Mouse (Mus musculus): ENCODE results near the gene Olfr58.
"Not testable (repeated sequence)": the region's sequence is repeated elsewhere in the genome, so short reads cannot be mapped to it uniquely, and the experiment has no call there.

Gene Olfr58

DNA sequence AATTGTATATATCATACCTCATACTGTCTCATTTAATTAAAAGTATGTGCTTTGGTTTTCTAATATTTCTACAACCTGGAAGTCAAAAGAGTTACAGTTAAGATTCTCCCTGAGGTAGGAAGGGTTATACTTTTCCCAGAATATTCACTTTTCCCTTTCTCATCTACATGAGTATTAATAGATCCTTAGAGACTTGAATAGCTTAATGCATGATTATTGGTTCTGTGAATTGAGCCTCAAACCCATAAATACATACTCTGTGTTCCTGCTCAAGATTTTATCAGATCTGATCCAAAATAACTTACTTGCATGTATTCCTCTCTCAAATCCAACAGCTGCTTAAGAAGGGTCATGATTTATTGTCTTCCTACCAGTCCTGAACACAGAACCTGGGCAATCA, at the start of gene Olfr58:
Olfr58 (plus strand) TSS at position 301 of the 400 bp plus-strand sequence.
- no peak for DNase-seq (ENCODE audit: low read depth, low spot score)

GRCm38 (mm10) chr9:19769136-19769535, 10.9 kb upstream of the Olfr58 start:
- DNase-seq (ENCODE audit: low read depth, low spot score) = no peak

DNA sequence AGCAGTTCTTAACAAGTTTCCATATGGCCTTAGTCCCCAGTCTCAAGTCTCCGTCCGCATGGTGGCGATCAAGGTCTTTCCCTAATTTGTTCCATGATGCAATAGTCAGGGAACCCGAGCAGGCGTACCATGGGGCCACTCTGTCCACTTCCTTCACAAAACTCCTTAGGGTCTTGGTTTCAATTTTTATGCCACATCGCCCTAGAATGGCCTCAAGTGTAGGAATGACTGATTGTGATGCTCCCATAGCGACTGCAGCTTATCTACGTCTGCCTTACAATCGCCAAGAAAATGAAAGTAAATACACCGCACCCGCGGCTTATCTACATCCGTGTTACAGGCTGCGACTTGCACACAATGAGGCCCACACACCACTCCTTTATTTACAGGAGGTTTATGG, 10.4 kb upstream of the Olfr58 start:
- DNase-seq (ENCODE audit: low read depth, low spot score) = no peak

- no peak for DNase-seq (ENCODE audit: low read depth, low spot score)
Measured at GRCm38 (mm10) chr9:19803000-19803399, 22.9 kb downstream of the Olfr58 start.

- DNase-seq (ENCODE audit: low read depth, low spot score) = not testable (repeated sequence)
Measured at GRCm38 (mm10) chr9:19804606-19805005, 24.5 kb downstream of the Olfr58 start, which contains the start of gene Olfr859. Gene Olfr859 (plus strand): TSS chr9:19804906.

Data from R1 (cell line).